Mouse (Mus musculus): Measurements from ENCODE around the gene Ctdsp1.

GRCm38 (mm10) chr1:74412711-74413110, 21.4 kb downstream of the Ctdsp1 start:
- TF ChIP-seq POLR2A (IDR thresholded peaks at IDR 0.05; ENCODE audit: low read depth, low read length): no peak
- TF ChIP-seq CTCF (IDR thresholded peaks at IDR 0.05; ENCODE audit: extremely low read depth, insufficient read length, insufficient replicate concordance, low read depth, low read length): no peak
